Mouse (Mus musculus): ENCODE measurements at regions not wholly inside any gene's neighbourhood (a gene's known extent, or its start where the extent isn't known, plus 50 kb on each side); places are given as distances from the start of the nearest gene placed in this dataset.

- no peaks in the 10 kb centered on the region for H3K36me3 ChIP-seq (ENCODE audit: control insufficient read depth, insufficient read depth, low read length)
- peaks cover 2% of the 10 kb centered on the region; the same call in 1 of the 2 replicates for H3K4me1 ChIP-seq (ENCODE audit: control insufficient read depth, insufficient read depth, low read length)
- H3K27me3 ChIP-seq (ENCODE audit: control insufficient read depth, insufficient read depth, low read length), result no peaks in the 10 kb centered on the region
- WGBS, result 93% methylated on average over 6 of the region's 6 CpGs
- no peak for DNase-seq (ENCODE audit: low spot score)
- H3K4me2 ChIP-seq (ENCODE audit: low read depth), result no peak overlapping the region
- H3K27ac ChIP-seq (ENCODE audit: low read depth, low read length), result no peak overlapping the region
- no peak overlapping the region for H3K4me3 ChIP-seq (ENCODE audit: low read depth, low read length)
- no peak overlapping the region for H3K9ac ChIP-seq (ENCODE audit: low read length)
- H3K9me3 ChIP-seq (ENCODE audit: control insufficient read depth, low read length), result no peaks in the 10 kb centered on the region
- ATAC-seq (ENCODE audit: insufficient read depth, low FRiP score, low TSS enrichment), result no peak
Observed at GRCm38 (mm10) chr16:31598989-31599421, 64.2 kb upstream of the Dlg1 start.

GRCm38 (mm10) chr16:31601278-31601677, 62.0 kb upstream of the Dlg1 start:
- Histone ChIP-seq H3K27me3 (ENCODE audit: control insufficient read depth, insufficient read depth, low read length) (no peaks in the 10 kb centered on the region), H3K9ac (ENCODE audit: low read length) (no peak overlapping the region), H3K4me2 (ENCODE audit: low read depth) (no peak overlapping the region), H3K9me3 (ENCODE audit: control insufficient read depth, low read length) (no peaks in the 10 kb centered on the region), H3K36me3 (ENCODE audit: control insufficient read depth, insufficient read depth, low read length) (no peaks in the 10 kb centered on the region), H3K4me3 (ENCODE audit: low read depth, low read length) (no peak overlapping the region), H3K4me1 (ENCODE audit: control insufficient read depth, insufficient read depth, low read length) (no peaks in the 10 kb centered on the region), H3K27ac (ENCODE audit: low read depth, low read length) (no peak overlapping the region)
- DNase-seq (ENCODE audit: low spot score) (no peak), ATAC-seq (ENCODE audit: insufficient read depth, low FRiP score, low TSS enrichment) (no peak)
- 92% methylated on average over 3 of the region's 3 CpGs for whole genome bisulfite sequencing

- Histone ChIP-seq H3K4me1 (ENCODE audit: control insufficient read depth, insufficient read depth, low read length) (no peaks in the 10 kb centered on the region), H3K36me3 (ENCODE audit: control insufficient read depth, insufficient read depth, low read length) (no peaks in the 10 kb centered on the region), H3K4me3 (ENCODE audit: low read depth, low read length) (no peak overlapping the region), H3K4me2 (ENCODE audit: low read depth) (no peak overlapping the region), H3K27ac (ENCODE audit: low read depth, low read length) (no peak overlapping the region), H3K9ac (ENCODE audit: low read length) (no peak overlapping the region), H3K9me3 (ENCODE audit: control insufficient read depth, low read length) (no peaks in the 10 kb centered on the region), H3K27me3 (ENCODE audit: control insufficient read depth, insufficient read depth, low read length) (no peaks in the 10 kb centered on the region)
- ATAC-seq (ENCODE audit: insufficient read depth, low FRiP score, low TSS enrichment), result no peak
- DNase-seq (ENCODE audit: low spot score), result no peak
- 83% methylated on average over 11 of the region's 11 CpGs for WGBS
Observed at GRCm38 (mm10) chr16:31603185-31603584, 60.1 kb upstream of the Dlg1 start.

- Histone ChIP-seq H3K9ac (ENCODE audit: low read length) (no peak overlapping the region), H3K27ac (ENCODE audit: low read depth, low read length) (no peak overlapping the region), H3K27me3 (ENCODE audit: control insufficient read depth, insufficient read depth, low read length) (no peaks in the 10 kb centered on the region), H3K36me3 (ENCODE audit: control insufficient read depth, insufficient read depth, low read length) (no peaks in the 10 kb centered on the region), H3K4me2 (ENCODE audit: low read depth) (no peak overlapping the region), H3K9me3 (ENCODE audit: control insufficient read depth, low read length) (no peaks in the 10 kb centered on the region), H3K4me3 (ENCODE audit: low read depth, low read length) (no peak overlapping the region), H3K4me1 (ENCODE audit: control insufficient read depth, insufficient read depth, low read length) (no peaks in the 10 kb centered on the region)
- no peak for ATAC-seq (ENCODE audit: insufficient read depth, low FRiP score, low TSS enrichment)
- 84% methylated on average over 11 of the region's 11 CpGs for WGBS
- DNase-seq (ENCODE audit: low spot score), result no peak
Observed at GRCm38 (mm10) chr16:31606389-31607177, 56.7 kb upstream of the Dlg1 start.

- DNase-seq (ENCODE audit: low spot score), result no peak
- Histone ChIP-seq H3K27me3 (ENCODE audit: control insufficient read depth, insufficient read depth, low read length) (no peaks in the 10 kb centered on the region), H3K9ac (ENCODE audit: low read length) (no peak overlapping the region), H3K4me1 (ENCODE audit: control insufficient read depth, insufficient read depth, low read length) (no peaks in the 10 kb centered on the region), H3K9me3 (ENCODE audit: control insufficient read depth, low read length) (no peaks in the 10 kb centered on the region), H3K36me3 (ENCODE audit: control insufficient read depth, insufficient read depth, low read length) (no peaks in the 10 kb centered on the region), H3K4me2 (ENCODE audit: low read depth) (no peak overlapping the region), H3K27ac (ENCODE audit: low read depth, low read length) (no peak overlapping the region), H3K4me3 (ENCODE audit: low read depth, low read length) (no peak overlapping the region)
- ATAC-seq (ENCODE audit: insufficient read depth, low FRiP score, low TSS enrichment), result no peak
- 76% methylated on average over 7 of the region's 7 CpGs for WGBS
Observed at GRCm38 (mm10) chr16:31608964-31609363, 54.3 kb upstream of the Dlg1 start.

GRCm38 (mm10) chr16:31609394-31610172, 53.7 kb upstream of the Dlg1 start:
- no peak overlapping the region for H3K9ac ChIP-seq (ENCODE audit: low read length)

More at GRCm38 (mm10) chr16:31609394-31610172, 53.7 kb upstream of the Dlg1 start:
- H3K4me2 ChIP-seq (ENCODE audit: low read depth), result no peak overlapping the region
- DNase-seq (ENCODE audit: low spot score) (no peak), ATAC-seq (ENCODE audit: insufficient read depth, low FRiP score, low TSS enrichment) (no peak)
- no peaks in the 10 kb centered on the region for H3K4me1 ChIP-seq (ENCODE audit: control insufficient read depth, insufficient read depth, low read length)
- no peaks in the 10 kb centered on the region for H3K27me3 ChIP-seq (ENCODE audit: control insufficient read depth, insufficient read depth, low read length)
- no peak overlapping the region for H3K27ac ChIP-seq (ENCODE audit: low read depth, low read length)
- WGBS, result 91% methylated on average over 10 of the region's 10 CpGs
- no peaks in the 10 kb centered on the region for H3K9me3 ChIP-seq (ENCODE audit: control insufficient read depth, low read length)
- no peak overlapping the region for H3K4me3 ChIP-seq (ENCODE audit: low read depth, low read length)
- H3K36me3 ChIP-seq (ENCODE audit: control insufficient read depth, insufficient read depth, low read length), result no peaks in the 10 kb centered on the region

All from neural tube, embryonic 11.5 days (tissue).